Mouse (Mus musculus): ENCODE data around the gene Hist2h2aa2. TPM values are rescaled to one million over a fixed set of nuclear protein-coding genes. Genes with fewer than 3 reads are reported as not detected.
"Not testable (repeated sequence)": the region's sequence is repeated elsewhere in the genome, so short reads cannot be mapped to it uniquely, and the experiment has no call there.

The Hist2h2aa2 gene
- polyA plus RNA-seq, 1 experiment from 2014 or later, result 54.8 TPM

GRCm38 (mm10) chr3:96246018-96246417 lies 5.9 kb upstream of the Hist2h2aa2 start:
- H3K36me3 ChIP-seq (replicated peaks); H3K9ac ChIP-seq; H3K9me3 ChIP-seq (replicated peaks); H3K4me2 ChIP-seq; H3K27me3 ChIP-seq: not testable (repeated sequence)
- peak overlapping the region; percentile 90 for H3K27ac ChIP-seq (replicated peaks)
- peak; percentile 56 for ATAC-seq (ENCODE audit: insufficient read depth)
- H3K4me1 ChIP-seq (replicated peaks), result peaks cover 64% of the 10 kb centered on the region
- peak overlapping the region; percentile 44 for H3K4me3 ChIP-seq (replicated peaks)
- WGBS (ENCODE audit: insufficient replicate concordance), result under 1% methylated on average over 11 of the region's 21 CpGs

- WGBS (ENCODE audit: insufficient replicate concordance), result under 1% methylated on average over 45 of the region's 88 CpGs
- not testable (repeated sequence) for H3K27me3 ChIP-seq
Observed at GRCm38 (mm10) chr3:96245003-96245886, 5.2 kb upstream of the Hist2h2aa2 start, which contains the start of gene Hist2h2aa1. Gene Hist2h2aa1 (plus strand): TSS chr3:96245497.

GRCm38 (mm10) chr3:96243921-96244572 lies 4.0 kb upstream of the Hist2h2aa2 start:
- Histone ChIP-seq H3K27me3 (no peaks in the 10 kb centered on the region), H3K9ac (peak overlapping the region; percentile 90), H3K27ac (replicated peaks) (peak overlapping the region; percentile 98), H3K9me3 (replicated peaks) (no peaks in the 10 kb centered on the region), H3K36me3 (replicated peaks) (no peaks in the 10 kb centered on the region), H3K4me3 (replicated peaks) (peak overlapping the region; percentile 63), H3K4me1 (replicated peaks) (peaks cover 48% of the 10 kb centered on the region), H3K4me2 (peak overlapping the region; percentile 80)
- 55% methylated on average over 7 of the region's 7 CpGs for WGBS (ENCODE audit: insufficient replicate concordance)
- ATAC-seq (ENCODE audit: insufficient read depth), result no peak

More at GRCm38 (mm10) chr3:96245003-96245886, 5.2 kb upstream of the Hist2h2aa2 start, which contains the start of gene Hist2h2aa1:
- H3K4me3 ChIP-seq (replicated peaks), result peak within 1 kb of the TSS; percentile 63
- H3K9ac ChIP-seq, result peak within 1 kb of the TSS; percentile 90
- not testable (repeated sequence) for H3K36me3 ChIP-seq (replicated peaks); H3K9me3 ChIP-seq (replicated peaks)
- H3K4me2 ChIP-seq, result peak within 1 kb of the TSS; percentile 80
- peaks cover 60% of the 10 kb centered on the region for H3K4me1 ChIP-seq (replicated peaks)
- peak within 1 kb of the TSS; percentile 98 for H3K27ac ChIP-seq (replicated peaks)
- ATAC-seq (ENCODE audit: insufficient read depth), result peak; percentile 65

- H3K4me3 ChIP-seq (replicated peaks), result peak overlapping the region; percentile 38
- no peaks in the 10 kb centered on the region for H3K9me3 ChIP-seq (replicated peaks)
- peak overlapping the region; percentile 52 for H3K9ac ChIP-seq
- H3K27me3 ChIP-seq, result no peaks in the 10 kb centered on the region
- peak overlapping the region; percentile 64 for H3K4me2 ChIP-seq
- H3K36me3 ChIP-seq (replicated peaks), result no peaks in the 10 kb centered on the region
- WGBS (ENCODE audit: insufficient replicate concordance), result 79% methylated on average over 9 of the region's 9 CpGs
- ATAC-seq (ENCODE audit: insufficient read depth), result no peak
- H3K27ac ChIP-seq (replicated peaks), result peak overlapping the region; percentile 98
- peaks cover 57% of the 10 kb centered on the region for H3K4me1 ChIP-seq (replicated peaks)
Observed at GRCm38 (mm10) chr3:96240799-96241197, 722 bp upstream of the Hist2h2aa2 start.

GRCm38 (mm10) chr3:96238954-96239793 lies 902 bp downstream of the Hist2h2aa2 start, which contains the start of gene Hist2h3c2:
Gene Hist2h3c2 (minus strand): TSS chr3:96239127.
- 0% methylated on average over 27 of the region's 68 CpGs for WGBS (ENCODE audit: insufficient replicate concordance)
- Histone ChIP-seq H3K9ac (peak within 1 kb of the TSS; percentile 77), H3K4me1 (replicated peaks) (peaks cover 58% of the 10 kb centered on the region), H3K27ac (replicated peaks) (peak within 1 kb of the TSS; percentile 95), H3K4me2 (peak within 1 kb of the TSS; percentile 75), H3K4me3 (replicated peaks) (peak within 1 kb of the TSS; percentile 65)
- H3K27me3 ChIP-seq; H3K9me3 ChIP-seq (replicated peaks); H3K36me3 ChIP-seq (replicated peaks): not testable (repeated sequence)
- peak; percentile 81 for ATAC-seq (ENCODE audit: insufficient read depth)

- no peaks in the 10 kb centered on the region for H3K36me3 ChIP-seq (replicated peaks)
- peaks cover 47% of the 10 kb centered on the region for H3K4me1 ChIP-seq (replicated peaks)
- H3K4me2 ChIP-seq, result peak overlapping the region; percentile 75
- H3K27ac ChIP-seq (replicated peaks), result peak overlapping the region; percentile 95
- H3K9me3 ChIP-seq (replicated peaks), result no peaks in the 10 kb centered on the region
- peak overlapping the region; percentile 77 for H3K9ac ChIP-seq
- under 1% methylated on average over 12 of the region's 12 CpGs for WGBS (ENCODE audit: insufficient replicate concordance)
- ATAC-seq (ENCODE audit: insufficient read depth), result no peak
- no peaks in the 10 kb centered on the region for H3K27me3 ChIP-seq
- peak overlapping the region; percentile 65 for H3K4me3 ChIP-seq (replicated peaks)
Observed at GRCm38 (mm10) chr3:96237904-96238511, 2.1 kb downstream of the Hist2h2aa2 start.

- no peak for ATAC-seq (ENCODE audit: insufficient read depth)
- Histone ChIP-seq H3K4me3 (replicated peaks) (peak overlapping the region; percentile 65), H3K4me1 (replicated peaks) (peaks cover 42% of the 10 kb centered on the region), H3K4me2 (peak overlapping the region; percentile 75), H3K27me3 (no peaks in the 10 kb centered on the region), H3K9me3 (replicated peaks) (no peaks in the 10 kb centered on the region), H3K9ac (peak overlapping the region; percentile 77), H3K36me3 (replicated peaks) (no peaks in the 10 kb centered on the region), H3K27ac (replicated peaks) (peak overlapping the region; percentile 95)
- WGBS (ENCODE audit: insufficient replicate concordance), result 22% methylated on average over 7 of the region's 7 CpGs
Observed at GRCm38 (mm10) chr3:96237335-96237903, 2.7 kb downstream of the Hist2h2aa2 start.

- 66% methylated on average over 4 of the region's 4 CpGs for WGBS (ENCODE audit: insufficient replicate concordance)
- Histone ChIP-seq H3K27me3 (no peaks in the 10 kb centered on the region), H3K36me3 (replicated peaks) (no peaks in the 10 kb centered on the region), H3K4me3 (replicated peaks) (peak overlapping the region; percentile 65), H3K9ac (peak overlapping the region; percentile 77), H3K9me3 (replicated peaks) (no peaks in the 10 kb centered on the region), H3K4me2 (peak overlapping the region; percentile 75), H3K27ac (replicated peaks) (peak overlapping the region; percentile 95), H3K4me1 (replicated peaks) (peaks cover 38% of the 10 kb centered on the region)
- no peak for ATAC-seq (ENCODE audit: insufficient read depth)
Observed at GRCm38 (mm10) chr3:96236834-96237334, 3.2 kb downstream of the Hist2h2aa2 start.

GRCm38 (mm10) chr3:96235836-96236235 lies 4.2 kb downstream of the Hist2h2aa2 start:
- H3K27ac ChIP-seq (replicated peaks), result peak overlapping the region; percentile 95
- H3K27me3 ChIP-seq, result no peaks in the 10 kb centered on the region
- no peak for ATAC-seq (ENCODE audit: insufficient read depth)
- no peaks in the 10 kb centered on the region for H3K36me3 ChIP-seq (replicated peaks)
- no peaks in the 10 kb centered on the region for H3K9me3 ChIP-seq (replicated peaks)
- H3K4me1 ChIP-seq (replicated peaks), result peaks cover 32% of the 10 kb centered on the region
- H3K4me2 ChIP-seq, result peak overlapping the region; percentile 75
- H3K4me3 ChIP-seq (replicated peaks), result peak overlapping the region; percentile 65
- H3K9ac ChIP-seq, result peak overlapping the region; percentile 19
- WGBS (ENCODE audit: insufficient replicate concordance), result 75% methylated on average over 3 of the region's 3 CpGs

- peaks cover 30% of the 10 kb centered on the region for H3K4me1 ChIP-seq (replicated peaks)
- WGBS (ENCODE audit: insufficient replicate concordance), result 72% methylated on average over 2 of the region's 2 CpGs
- no peak overlapping the region for H3K4me2 ChIP-seq
- H3K4me3 ChIP-seq (replicated peaks), result 0 out of 2 replicates have a peak overlapping the region, but pooled peaks have one; percentile 65
- H3K27me3 ChIP-seq, result no peaks in the 10 kb centered on the region
- H3K9ac ChIP-seq, result no peak overlapping the region
- H3K36me3 ChIP-seq (replicated peaks), result no peaks in the 10 kb centered on the region
- no peak for ATAC-seq (ENCODE audit: insufficient read depth)
- H3K9me3 ChIP-seq (replicated peaks), result no peaks in the 10 kb centered on the region
- peak overlapping the region; percentile 95; the same call in 1 of the 2 replicates for H3K27ac ChIP-seq (replicated peaks)
Observed at GRCm38 (mm10) chr3:96234914-96235313, 5.2 kb downstream of the Hist2h2aa2 start.
